Mouse (Mus musculus) G1E (cell line): ENCODE measurements around the gene Pitpnc1.

Experiments used
- CTCF ChIP-seq: IDR thresholded peaks from 2 replicates; pipeline ENCODE4 v1.5.1; 2012; ENCODE audit warnings: low read depth, low read length, inconsistent platforms, mixed read lengths
- GATA1 ChIP-seq: IDR thresholded peaks from 2 replicates; pipeline ENCODE4 v1.6.1; 2012; ENCODE audit warnings: borderline replicate concordance, low read length, inconsistent platforms, mixed read lengths
- GATA2 ChIP-seq: IDR thresholded peaks from 2 replicates; pipeline ENCODE4 v1.6.1; 2012; ENCODE audit warnings: low read depth, low read length, inconsistent platforms, borderline replicate concordance
- POLR2AphosphoS5 ChIP-seq: IDR thresholded peaks from 2 replicates; pipeline ENCODE4 v1.6.1; 2012; ENCODE audit warnings: low read depth, low read length, inconsistent platforms; ENCODE audit not compliant: insufficient replicate concordance
- TAL1 ChIP-seq: conservative IDR thresholded peaks from 2 replicates; pipeline ENCODE4 v1.6.1; 2012; ENCODE audit warnings: low read depth, low read length, inconsistent platforms, mixed read lengths

DNA sequence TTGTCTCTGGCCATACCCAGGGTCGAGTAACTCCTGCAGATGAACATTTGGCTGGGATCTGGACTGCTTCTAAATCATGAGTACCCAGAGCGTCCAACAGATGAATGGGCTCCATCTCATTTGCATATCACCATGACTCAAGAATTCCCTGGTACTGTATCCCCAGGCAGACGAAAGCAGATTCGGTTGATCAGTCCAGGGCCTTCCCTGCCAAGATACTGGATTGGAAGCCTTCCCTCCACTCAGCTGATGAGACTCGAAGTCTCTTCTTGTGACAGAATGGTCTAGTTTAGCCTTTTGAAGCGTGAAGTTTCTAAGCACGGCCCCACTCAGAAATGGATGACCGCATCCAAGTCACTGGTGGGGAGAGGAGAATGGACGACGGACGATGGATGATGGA lies 134.7 kb downstream of the Pitpnc1 start:
- TF ChIP-seq CTCF: no peak
- TF ChIP-seq POLR2AphosphoS5: no peak
- no peak for TF ChIP-seq TAL1
- no peak for TF ChIP-seq GATA2
- TF ChIP-seq GATA1: no peak
